Mouse (Mus musculus) lung, adult 10 weeks (tissue): ENCODE measurements around the gene Ccdc173. TPM values are rescaled to one million over a fixed set of nuclear protein-coding genes. Genes with fewer than 3 reads are reported as not detected.

Experiments used
- polyA plus RNA-seq: library from polyadenylated mRNA; stranded (reverse); fragments of 350-450 nt; fragmentation: Illumina TruSeq; extraction: RNeasy Lipid Tissue Mini Kit (QIAGEN cat#74804); gene quantifications from one replicate; pipeline ENCODE4 v1.2.3, GENCODE M21; 2014; ENCODE audit warnings: low read depth, low replicate concordance; ENCODE audit not compliant: insufficient read depth

Gene Ccdc173
- 2.6 TPM for polyA plus RNA-seq

GRCm38 (mm10) chr2:69789429-69790069, at the start of gene Ccdc173, which contains the start of gene Phospho2:
TSS of gene Ccdc173 (minus strand) at chr2:69789575.
TSS of gene Phospho2 (plus strand) at chr2:69789623.

GRCm38 (mm10) chr2:69821711-69822110, 32.3 kb upstream of the Ccdc173 start, which contains the start of gene Klhl23:
TSS of gene Klhl23 (plus strand) at chr2:69821944.

GRCm38 (mm10) chr2:69722273-69722649, 67.1 kb downstream of the Ccdc173 start, which contains the start of gene Ppig:
TSS of gene Ppig (plus strand) at chr2:69722545.

GRCm38 (mm10) chr2:69712981-69713625, 76.3 kb downstream of the Ccdc173 start, which contains the start of gene Fastkd1:
TSS of gene Fastkd1 (minus strand) at chr2:69713516.

Other genes with a start within 250 kb of the Ccdc173 start
- gene Lrp2, start 203.5 kb downstream of the Ccdc173 start, polyA plus RNA-seq, result 2.9 TPM
- gene Bbs5, start 142.4 kb downstream of the Ccdc173 start, polyA plus RNA-seq, result 7.1 TPM
- gene Klhl41, start 119.5 kb downstream of the Ccdc173 start, polyA plus RNA-seq, result 0.96 TPM
- 4.8 TPM for gene Fastkd1, start 76.1 kb downstream of the Ccdc173 start, polyA plus RNA-seq
- 9.3 TPM for gene Ppig, start 67.0 kb downstream of the Ccdc173 start, polyA plus RNA-seq
- 15.9 TPM for gene Phospho2, start within 50 bp of the Ccdc173 start, polyA plus RNA-seq
- gene Klhl23, start 32.4 kb upstream of the Ccdc173 start, polyA plus RNA-seq, result 5.3 TPM
- gene Ssb, start 72.0 kb upstream of the Ccdc173 start, polyA plus RNA-seq, result 88.9 TPM
- gene Mettl5, start 96.0 kb upstream of the Ccdc173 start, polyA plus RNA-seq, result 17.0 TPM
- gene Ubr3, start 107.7 kb upstream of the Ccdc173 start, polyA plus RNA-seq, result 12.9 TPM
- 0.21 TPM for gene Myo3b, start 249.6 kb upstream of the Ccdc173 start, polyA plus RNA-seq